Mouse (Mus musculus) intestine, embryonic 15.5 days (tissue): ENCODE measurements at regions not wholly inside any gene's neighbourhood (a gene's known extent, or its start where the extent isn't known, plus 50 kb on each side); places are given as distances from the start of the nearest gene placed in this dataset.

Experiments
- ATAC-seq: fragments of 200-750 bp; cut with Nextera tagmentation; 2 replicates; pipeline ENCODE4 v1.8.0; 2017; ENCODE audit warnings: moderate TSS enrichment, moderate library complexity
- H3K27ac ChIP-seq: fragments of 300-500 bp; sonication (generic); 2 replicates; pipeline ENCODE4 v1.5.1; 2015; ENCODE audit warnings: mild to moderate bottlenecking, inconsistent platforms
- H3K27me3 ChIP-seq: fragments of 300-500 bp; sonication (generic); replicated peaks from 2 replicates; pipeline ENCODE4 v1.6.1; 2015; ENCODE audit warnings: inconsistent platforms
- H3K36me3 ChIP-seq: fragments of 300-500 bp; sonication (generic); 2 replicates; pipeline ENCODE4 v1.6.1; 2015; ENCODE audit warnings: inconsistent platforms
- H3K4me1 ChIP-seq: fragments of 300-500 bp; sonication (generic); replicated peaks from 2 replicates; pipeline ENCODE4 v1.6.1; 2015; ENCODE audit warnings: inconsistent platforms
- H3K4me2 ChIP-seq: fragments of 300-500 bp; sonication (generic); replicated peaks from 2 replicates; pipeline ENCODE4 v1.6.1; 2015; ENCODE audit warnings: mild to moderate bottlenecking, inconsistent platforms
- H3K4me3 ChIP-seq: fragments of 300-500 bp; sonication (generic); replicated peaks from 2 replicates; pipeline ENCODE4 v1.5.1; 2015; ENCODE audit warnings: inconsistent platforms
- H3K9ac ChIP-seq: fragments of 300-500 bp; sonication (generic); 2 replicates; pipeline ENCODE4 v1.6.1; 2015; ENCODE audit warnings: inconsistent platforms
- H3K9me3 ChIP-seq: fragments of 300-500 bp; sonication (generic); 2 replicates; pipeline ENCODE4 v1.6.1; 2016; ENCODE audit warnings: inconsistent platforms
- WGBS: fragments of 180-500 bp; shearing (Covaris S2); methylation state at CpG from one replicate; pipeline ENCODE4 v1.1.7; 2015; 5-methylcytosine and 5-hydroxymethylcytosine counted together

DNA sequence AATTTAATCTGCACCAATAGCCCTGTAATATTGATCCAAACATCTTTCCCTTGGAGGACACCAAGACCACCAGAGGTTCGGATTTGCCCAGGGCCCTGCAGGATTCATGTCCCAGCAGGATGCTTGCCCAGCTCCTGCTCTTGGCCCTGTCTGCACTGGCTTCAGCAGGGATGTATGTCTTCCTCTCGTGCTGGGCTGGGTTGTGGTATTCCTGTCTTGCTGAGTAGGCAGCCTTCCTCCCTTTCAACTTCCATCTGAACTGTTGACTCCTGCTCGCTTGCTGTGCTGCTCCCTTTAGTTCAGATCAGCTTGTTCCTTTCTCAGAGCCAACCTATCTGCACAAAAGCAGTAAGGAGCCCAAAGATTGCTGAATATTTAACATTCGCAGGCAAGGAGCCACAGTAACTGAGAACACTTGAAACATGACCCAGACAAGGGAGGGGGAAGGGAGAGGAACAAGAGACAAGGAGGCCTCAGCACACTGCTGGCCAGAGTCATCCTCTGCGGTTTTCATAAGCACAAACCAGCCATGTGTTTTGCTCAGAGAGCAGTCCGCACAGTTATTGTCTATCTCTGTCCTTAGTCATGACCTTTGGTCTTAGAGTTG is 110.7 kb upstream of the Auts2 start:
- 39% methylated on average over 6 of the region's 6 CpGs for WGBS
- Histone ChIP-seq H3K36me3 (no peaks in the 10 kb centered on the region), H3K4me3 (no peak overlapping the region), H3K4me2 (no peak overlapping the region), H3K27me3 (no peaks in the 10 kb centered on the region), H3K27ac (no peak overlapping the region), H3K9ac (no peak overlapping the region), H3K9me3 (no peaks in the 10 kb centered on the region), H3K4me1 (no peaks in the 10 kb centered on the region)
- ATAC-seq = peak; percentile 51; the same call in 1 of the 2 replicates

DNA sequence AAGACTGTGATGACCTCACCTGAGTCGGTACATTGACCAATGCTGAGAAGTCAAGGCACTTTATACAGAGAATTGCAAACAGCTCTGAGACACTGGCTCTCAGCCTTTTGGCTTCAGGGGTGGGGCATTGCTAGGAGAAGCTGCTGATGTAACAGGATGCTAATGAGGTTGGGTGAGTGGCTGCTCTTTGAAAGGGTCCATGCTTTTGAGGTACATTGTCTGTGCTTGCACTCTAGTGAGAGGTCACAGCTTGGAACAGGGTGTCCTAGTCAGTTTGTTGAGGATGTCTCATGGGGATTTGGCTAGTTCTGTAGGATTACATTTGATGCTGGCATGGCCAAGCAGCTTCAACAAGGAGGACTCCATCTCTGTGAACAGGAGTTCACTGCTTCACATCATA is 109.1 kb upstream of the Auts2 start:
- no peaks in the 10 kb centered on the region for H3K36me3 ChIP-seq
- no peaks in the 10 kb centered on the region for H3K4me1 ChIP-seq
- no peak overlapping the region for H3K4me2 ChIP-seq
- no peaks in the 10 kb centered on the region for H3K9me3 ChIP-seq
- H3K4me3 ChIP-seq = no peak overlapping the region
- ATAC-seq = no peak
- H3K27me3 ChIP-seq = no peaks in the 10 kb centered on the region
- 33% methylated on average over 1 of the region's 1 CpGs for WGBS
- no peak overlapping the region for H3K27ac ChIP-seq
- no peak overlapping the region for H3K9ac ChIP-seq

DNA sequence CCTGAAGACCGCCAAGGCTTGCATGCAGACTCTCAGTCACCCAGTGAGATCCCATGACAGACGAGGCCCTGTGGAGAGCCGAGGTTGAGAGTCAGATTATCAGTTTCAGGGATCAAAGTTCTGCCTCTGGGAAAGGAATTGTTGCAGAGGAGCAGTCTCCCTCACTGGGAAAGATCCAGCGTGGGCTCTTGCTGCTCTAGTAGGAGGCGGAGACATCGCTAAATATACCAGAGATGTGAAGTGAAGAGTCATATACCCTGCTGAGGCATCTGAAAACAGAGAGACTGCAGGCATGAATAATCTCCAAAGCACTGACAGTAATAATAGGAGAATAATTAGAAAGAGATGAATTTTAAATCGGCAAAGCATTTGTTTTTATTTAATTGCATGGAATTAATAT is 106.6 kb upstream of the Auts2 start:
- H3K9me3 ChIP-seq = no peaks in the 10 kb centered on the region
- no peaks in the 10 kb centered on the region for H3K4me1 ChIP-seq
- no peak overlapping the region for H3K27ac ChIP-seq
- no peak overlapping the region for H3K4me2 ChIP-seq
- no peak overlapping the region for H3K9ac ChIP-seq
- H3K4me3 ChIP-seq = no peak overlapping the region
- no peaks in the 10 kb centered on the region for H3K27me3 ChIP-seq
- no peak; the same call in 1 of the 2 replicates for ATAC-seq
- H3K36me3 ChIP-seq = no peaks in the 10 kb centered on the region
- WGBS = 52% methylated on average over 7 of the region's 7 CpGs

DNA sequence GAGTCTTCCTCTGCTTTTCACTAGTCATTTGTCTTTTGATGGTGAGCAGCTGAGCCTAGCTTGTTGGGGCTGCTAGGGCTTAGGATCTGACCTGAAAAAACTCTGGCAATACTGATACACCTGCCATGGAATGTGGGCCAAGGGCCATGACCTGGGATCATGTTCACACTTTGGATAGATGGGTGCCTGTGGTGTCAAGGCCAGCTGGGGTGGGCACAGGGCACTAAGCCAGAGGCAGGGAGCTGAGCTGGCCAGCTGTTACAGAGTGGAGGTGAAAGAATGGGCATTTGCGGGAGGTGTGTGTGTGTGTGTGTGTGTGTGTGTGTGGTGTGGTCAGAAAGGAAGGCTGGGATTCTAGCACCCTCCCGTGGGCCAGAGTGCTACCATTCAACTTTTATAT is 105.6 kb upstream of the Auts2 start:
- Histone ChIP-seq H3K9ac (no peak overlapping the region), H3K4me3 (no peak overlapping the region), H3K9me3 (no peaks in the 10 kb centered on the region), H3K27me3 (no peaks in the 10 kb centered on the region), H3K4me1 (no peaks in the 10 kb centered on the region), H3K36me3 (no peaks in the 10 kb centered on the region), H3K27ac (no peak overlapping the region), H3K4me2 (no peak overlapping the region)
- no peak for ATAC-seq
- WGBS = 40% methylated on average over 2 of the region's 2 CpGs

DNA sequence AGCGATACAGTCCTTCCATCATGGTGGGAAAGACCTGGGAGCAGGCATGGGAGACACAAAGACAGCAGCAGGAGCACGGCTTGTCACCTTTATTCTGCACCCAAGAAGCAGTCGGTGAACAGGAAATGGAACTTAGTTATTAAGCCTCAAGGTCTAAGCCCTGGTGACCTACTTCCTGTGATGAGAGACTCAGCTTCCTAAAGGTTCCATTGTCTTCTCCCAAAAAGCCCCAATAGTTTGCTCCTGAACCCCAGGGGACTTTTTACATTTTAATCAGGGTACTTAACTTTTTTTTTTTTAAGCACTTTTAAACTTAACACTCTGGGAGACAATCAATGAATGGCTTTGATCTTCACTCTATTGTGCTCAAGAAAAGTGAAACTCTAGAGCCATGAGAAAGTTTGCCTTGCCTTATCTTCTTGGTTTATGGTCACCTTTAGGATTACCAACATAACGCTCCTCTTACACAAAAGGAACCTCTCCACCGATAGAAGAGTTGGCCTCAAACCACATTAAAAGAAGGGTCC is 101.6 kb upstream of the Auts2 start:
- H3K4me3 ChIP-seq = no peak overlapping the region
- no peak overlapping the region for H3K4me2 ChIP-seq
- H3K27me3 ChIP-seq = no peaks in the 10 kb centered on the region
- H3K4me1 ChIP-seq = no peaks in the 10 kb centered on the region
- H3K9ac ChIP-seq = no peak overlapping the region
- WGBS = 75% methylated on average over 5 of the region's 5 CpGs
- H3K36me3 ChIP-seq = no peaks in the 10 kb centered on the region
- no peaks in the 10 kb centered on the region for H3K9me3 ChIP-seq
- H3K27ac ChIP-seq = no peak overlapping the region
- no peak for ATAC-seq

DNA sequence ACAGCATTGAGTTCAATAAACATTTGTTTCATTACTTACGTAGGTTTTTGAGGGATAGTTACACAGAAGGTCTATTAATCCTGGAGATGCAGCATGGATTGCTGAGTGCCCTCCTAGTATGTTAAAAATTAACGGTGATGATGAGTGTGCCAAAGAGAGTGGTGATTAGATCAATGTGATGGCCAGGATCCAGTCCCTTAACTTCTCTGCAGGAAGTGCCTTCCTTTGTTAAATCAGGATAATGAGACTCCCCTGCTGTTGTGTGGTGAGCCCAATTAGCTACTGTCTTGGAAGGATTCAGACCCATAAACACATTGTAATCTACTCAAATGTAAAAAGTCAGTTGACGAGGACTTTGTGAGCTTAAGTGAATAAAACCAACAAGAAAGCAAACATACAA is 100.1 kb upstream of the Auts2 start:
- no peak for ATAC-seq
- Histone ChIP-seq H3K4me2 (no peak overlapping the region), H3K27ac (no peak overlapping the region), H3K9ac (no peak overlapping the region), H3K4me3 (no peak overlapping the region), H3K9me3 (no peaks in the 10 kb centered on the region), H3K36me3 (no peaks in the 10 kb centered on the region), H3K4me1 (no peaks in the 10 kb centered on the region), H3K27me3 (no peaks in the 10 kb centered on the region)
- WGBS = 71% methylated on average over 3 of the region's 3 CpGs

DNA sequence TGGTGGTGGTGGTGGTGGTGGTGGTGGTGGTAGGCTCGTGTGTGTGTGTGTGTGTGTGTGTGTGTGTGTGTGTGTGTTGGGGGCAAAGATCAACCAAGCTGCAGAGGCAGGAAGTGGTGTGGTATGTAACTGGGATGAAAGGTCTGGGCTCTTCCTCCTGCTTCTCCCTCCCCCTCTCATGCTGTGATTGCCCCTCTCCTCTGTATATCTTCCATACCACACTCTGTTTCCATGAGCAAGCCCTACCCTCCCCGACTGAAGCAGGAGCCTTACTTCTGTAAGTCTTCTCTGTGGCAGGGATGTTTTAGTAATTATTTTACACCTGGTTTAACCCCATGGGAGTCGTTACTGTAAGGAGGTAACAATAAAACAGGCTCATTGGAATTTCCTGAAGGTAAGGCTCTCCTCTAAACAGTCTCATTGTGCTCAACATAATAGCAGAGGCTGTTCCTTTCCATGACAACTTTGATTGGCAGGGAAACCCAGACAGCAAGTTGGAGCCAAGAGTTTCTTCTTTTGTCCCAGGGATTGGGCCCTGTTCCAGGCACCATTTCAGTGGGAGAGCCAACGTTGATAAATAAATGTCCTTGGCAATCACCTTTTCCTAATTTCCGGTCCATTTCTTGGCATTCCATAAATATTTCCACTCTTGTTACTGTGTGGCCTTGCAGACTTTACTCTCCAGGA is 90.2 kb upstream of the Auts2 start:
- 36% methylated on average over 5 of the region's 5 CpGs for WGBS
- Histone ChIP-seq H3K36me3 (no peaks in the 10 kb centered on the region), H3K4me2 (no peak overlapping the region), H3K4me3 (no peak overlapping the region), H3K27me3 (no peaks in the 10 kb centered on the region), H3K9me3 (no peaks in the 10 kb centered on the region), H3K27ac (no peak overlapping the region), H3K4me1 (no peaks in the 10 kb centered on the region), H3K9ac (no peak overlapping the region)
- ATAC-seq = no peak

DNA sequence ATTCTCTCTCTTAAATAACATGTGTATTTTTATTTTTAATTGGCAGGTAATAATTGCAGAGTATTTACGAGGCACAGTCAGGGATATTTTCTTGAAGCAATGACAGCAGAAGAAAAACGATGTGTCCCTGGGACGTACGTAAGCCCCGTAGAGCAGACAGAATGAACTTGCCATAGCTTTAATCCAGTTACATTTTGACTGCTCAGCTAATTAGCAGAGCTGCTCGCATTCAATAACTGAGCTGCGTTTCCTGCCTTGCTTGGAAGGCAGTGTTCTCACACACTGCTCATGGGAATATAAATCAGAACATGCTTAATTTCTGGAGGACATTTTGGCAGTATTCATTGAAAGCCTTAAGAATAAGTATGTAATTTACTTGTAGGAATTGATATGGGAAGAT is 78.6 kb upstream of the Auts2 start:
- Histone ChIP-seq H3K36me3 (no peaks in the 10 kb centered on the region), H3K9me3 (no peaks in the 10 kb centered on the region), H3K9ac (no peak overlapping the region), H3K4me1 (no peaks in the 10 kb centered on the region), H3K4me2 (no peak overlapping the region), H3K27ac (no peak overlapping the region), H3K4me3 (no peak overlapping the region), H3K27me3 (no peaks in the 10 kb centered on the region)
- WGBS = 78% methylated on average over 7 of the region's 7 CpGs
- no peak for ATAC-seq

DNA sequence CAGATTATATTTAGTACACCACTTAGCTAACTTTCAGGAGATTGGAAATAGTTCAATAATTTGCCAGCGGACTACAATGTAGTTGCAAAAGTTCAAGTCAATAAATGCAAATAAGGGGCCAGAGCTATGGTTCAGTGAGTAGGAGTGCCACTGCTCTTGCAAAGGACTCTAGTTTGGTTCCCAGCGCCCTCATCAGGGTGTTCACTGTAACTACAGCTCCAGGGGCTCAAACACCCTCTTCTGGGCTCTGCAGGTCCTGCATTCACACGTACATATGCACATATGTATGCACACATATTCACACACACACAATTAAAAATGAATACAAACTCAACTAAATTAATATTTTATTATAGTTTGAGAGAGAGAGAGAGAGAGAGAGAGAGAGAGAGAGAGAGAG is 74.1 kb upstream of the Auts2 start:
- H3K36me3 ChIP-seq = no peaks in the 10 kb centered on the region
- H3K27me3 ChIP-seq = no peaks in the 10 kb centered on the region
- ATAC-seq = no peak
- no peak overlapping the region for H3K4me3 ChIP-seq
- 70% methylated on average over 3 of the region's 3 CpGs for WGBS
- no peak overlapping the region for H3K4me2 ChIP-seq
- no peak overlapping the region for H3K27ac ChIP-seq
- no peaks in the 10 kb centered on the region for H3K9me3 ChIP-seq
- no peaks in the 10 kb centered on the region for H3K4me1 ChIP-seq
- no peak overlapping the region for H3K9ac ChIP-seq

DNA sequence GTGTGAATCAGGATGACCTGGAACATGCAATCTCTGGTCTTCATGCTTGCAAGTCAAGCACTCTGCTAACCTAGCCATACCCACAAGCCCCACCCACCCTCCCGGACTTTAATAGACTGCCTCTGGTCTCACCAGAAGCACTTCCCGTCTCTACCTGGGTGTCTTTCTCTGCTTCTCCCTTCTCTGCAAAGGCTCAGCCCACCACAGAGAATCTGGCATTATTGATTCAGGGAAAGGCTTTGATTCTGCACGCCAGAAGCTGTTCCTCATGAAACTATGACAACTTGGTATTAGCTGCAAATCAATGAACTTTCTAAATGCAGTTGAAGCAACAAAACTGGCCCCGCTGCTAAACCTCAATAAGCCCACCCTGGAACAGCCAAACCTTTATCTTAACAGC is 66.1 kb upstream of the Auts2 start:
- Histone ChIP-seq H3K4me2 (no peak overlapping the region), H3K27ac (no peak overlapping the region), H3K4me1 (no peaks in the 10 kb centered on the region), H3K27me3 (no peaks in the 10 kb centered on the region), H3K9ac (no peak overlapping the region), H3K4me3 (no peak overlapping the region), H3K36me3 (no peaks in the 10 kb centered on the region), H3K9me3 (no peaks in the 10 kb centered on the region)
- 65% methylated on average over 4 of the region's 4 CpGs for WGBS
- no peak for ATAC-seq

DNA sequence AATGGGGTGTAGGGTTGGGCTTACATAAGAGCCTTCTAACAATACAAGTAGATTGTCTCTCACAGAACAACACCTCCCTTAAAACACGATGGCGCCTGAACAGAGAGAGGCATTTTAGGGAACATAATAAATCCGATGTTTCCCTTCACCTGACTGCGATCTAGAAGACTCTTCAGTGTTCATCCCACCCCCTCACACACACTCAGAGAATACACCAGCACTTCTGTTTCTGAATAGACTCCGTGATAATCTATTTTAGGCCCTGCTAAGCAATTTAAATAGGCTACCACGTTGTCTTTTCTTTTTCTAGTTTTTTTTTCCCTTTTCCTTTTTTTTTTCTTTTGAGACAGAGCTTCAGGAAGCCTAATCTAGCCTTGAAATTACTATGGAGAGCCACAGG is 63.1 kb upstream of the Auts2 start:
- H3K4me2 ChIP-seq = no peak overlapping the region

DNA sequence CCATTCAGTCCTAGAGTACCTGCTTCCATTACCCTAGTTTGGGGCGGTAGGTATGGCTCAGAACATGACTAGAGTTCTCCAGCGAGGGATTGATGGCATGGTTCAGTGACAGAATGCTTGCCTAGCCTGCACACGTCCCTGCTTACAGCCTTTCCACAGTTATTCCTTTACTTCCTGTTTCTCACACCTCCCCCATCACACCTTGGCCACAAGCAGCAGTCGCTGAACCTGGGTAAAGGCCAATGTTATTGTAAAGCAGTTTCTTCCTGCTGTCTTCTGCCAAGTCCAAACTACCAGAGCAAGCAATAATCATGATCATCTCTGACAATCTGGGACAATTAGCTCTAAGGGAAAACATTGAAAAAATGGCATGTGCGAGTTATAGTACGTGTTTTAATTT is 51.7 kb upstream of the Auts2 start:
- Histone ChIP-seq H3K4me2 (no peak overlapping the region), H3K9me3 (no peaks in the 10 kb centered on the region), H3K27me3 (no peaks in the 10 kb centered on the region), H3K4me1 (no peaks in the 10 kb centered on the region), H3K27ac (no peak overlapping the region), H3K36me3 (no peaks in the 10 kb centered on the region), H3K4me3 (no peak overlapping the region), H3K9ac (no peak overlapping the region)
- ATAC-seq = peak; percentile 61
- 61% methylated on average over 6 of the region's 6 CpGs for WGBS

More for the DNA sequence above, 63.1 kb upstream of the Auts2 start:
- H3K9ac ChIP-seq = no peak overlapping the region
- H3K27ac ChIP-seq = no peak overlapping the region
- no peaks in the 10 kb centered on the region for H3K9me3 ChIP-seq
- H3K36me3 ChIP-seq = no peaks in the 10 kb centered on the region
- no peak overlapping the region for H3K4me3 ChIP-seq
- no peak for ATAC-seq
- no peaks in the 10 kb centered on the region for H3K4me1 ChIP-seq
- no peaks in the 10 kb centered on the region for H3K27me3 ChIP-seq
- 66% methylated on average over 6 of the region's 6 CpGs for WGBS
